Mouse (Mus musculus): Measurements from ENCODE around the gene Txndc17. TPM values are rescaled to one million over a fixed set of nuclear protein-coding genes. Genes with fewer than 3 reads are reported as not detected.

The Txndc17 gene
- 123 TPM for polyA plus RNA-seq (2014; fragmentation: Illumina TruSeq; extraction: RNeasy Lipid Tissue Mini Kit (QIAGEN cat#74804); ENCODE audit: insufficient read depth, low read depth, low replicate concordance)

DNA sequence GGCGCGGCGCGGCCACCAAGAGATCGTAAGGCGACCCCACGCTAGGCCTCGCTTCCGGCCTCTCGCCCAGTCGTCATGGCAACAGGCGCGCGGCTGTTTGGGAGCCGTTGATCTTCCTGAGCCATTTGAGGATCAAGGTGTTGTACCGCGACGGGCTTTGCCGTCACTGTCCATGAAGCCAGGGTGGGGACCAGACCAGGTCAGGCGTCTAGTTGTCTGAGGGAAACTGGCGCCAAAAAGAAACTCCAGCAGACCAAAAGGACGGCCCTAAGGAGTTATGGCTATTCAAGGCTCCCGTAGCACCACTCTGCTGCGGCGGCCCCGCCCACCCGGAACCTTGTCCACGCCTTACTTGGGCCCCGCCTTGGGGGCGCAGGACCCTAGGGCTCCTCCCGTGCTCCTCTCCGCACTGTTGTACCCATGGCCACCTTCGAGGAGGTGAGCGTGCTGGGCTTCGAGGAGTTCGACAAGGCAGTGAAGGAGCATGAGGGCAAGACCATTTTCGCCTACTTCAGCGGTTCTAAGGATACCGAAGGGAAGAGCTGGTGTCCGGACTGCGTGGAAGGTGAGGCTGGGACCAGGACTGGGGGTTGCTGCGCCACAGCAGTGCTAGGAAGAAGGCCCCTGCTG is at the start of gene Txndc17, which contains the start of gene 4933427D14Rik:
Gene Txndc17 (plus strand): TSS at position 344 of the 630 bp plus-strand sequence.
Gene 4933427D14Rik (minus strand): TSS at position 256 of the 630 bp plus-strand sequence.

DNA sequence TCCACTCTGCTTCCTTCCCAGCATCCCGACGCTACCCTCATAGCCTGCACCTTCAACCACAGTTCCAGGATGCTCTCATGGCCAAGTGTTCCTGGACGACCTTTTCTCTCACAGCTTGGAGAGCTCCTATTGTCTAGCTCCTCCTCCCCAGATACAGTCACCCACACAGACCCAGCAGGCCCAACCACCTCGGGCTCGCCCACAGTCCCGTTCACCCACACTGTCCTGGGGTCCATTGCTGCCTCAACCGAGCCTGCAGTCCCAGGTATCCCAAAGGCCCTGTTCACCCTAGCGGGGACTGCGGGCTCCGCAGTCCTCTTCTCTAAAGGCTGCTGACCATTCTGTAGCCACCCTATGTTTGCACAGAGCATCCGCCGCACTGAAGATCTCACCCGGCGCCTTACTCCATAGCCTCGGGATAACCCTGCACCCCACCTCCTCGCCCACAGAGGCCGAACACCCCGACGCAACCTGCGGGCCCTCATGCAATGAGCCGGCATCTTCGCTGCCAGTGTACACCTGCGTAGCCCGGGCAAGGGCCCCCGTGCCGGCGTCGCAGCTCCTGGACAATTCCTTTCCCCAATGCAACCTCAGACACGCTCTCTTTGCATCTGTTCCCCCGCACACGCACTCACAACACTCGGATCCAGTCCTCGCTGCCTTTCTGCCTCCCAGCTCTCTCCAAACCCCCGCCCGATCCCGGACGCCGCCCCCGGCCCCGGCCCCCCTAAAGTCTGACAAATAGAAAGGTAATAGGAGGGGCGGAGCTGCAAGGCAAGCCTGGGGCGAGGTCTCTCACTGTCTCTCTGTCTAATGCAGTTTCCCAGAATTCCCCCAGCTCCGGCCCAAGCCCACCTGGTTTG is 775 bp upstream of the Txndc17 start, which contains the start of gene Gm43951:
Gene Gm43951 (minus strand): TSS at position 500 of the 863 bp plus-strand sequence.

DNA sequence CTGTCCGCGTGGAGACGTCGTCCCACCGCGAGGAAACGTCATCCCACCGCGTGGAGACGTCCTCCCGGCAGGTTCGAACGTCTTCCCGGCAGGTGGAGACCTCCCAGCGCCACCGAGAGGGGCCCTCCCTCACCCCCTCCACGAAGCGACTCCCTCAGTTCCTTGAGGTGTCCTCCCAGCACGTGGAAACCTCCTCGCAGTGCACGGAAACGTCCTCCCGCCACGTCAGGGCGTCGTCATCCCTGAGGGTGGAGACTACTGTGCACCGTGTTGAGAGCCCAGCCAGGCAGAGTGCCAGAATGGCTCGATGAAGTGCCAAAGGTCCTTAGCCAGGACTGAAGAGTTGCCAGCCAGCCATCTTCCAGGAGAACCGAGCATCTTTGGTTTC is 8.1 kb downstream of the Txndc17 start, which contains the start of gene Med31:
Gene Med31 (minus strand): TSS at position 183 of the 388 bp plus-strand sequence.

Other genes with a start within 250 kb of the Txndc17 start
- gene Aipl1, start 170.0 kb upstream of the Txndc17 start, polyA plus RNA-seq (2014; fragmentation: Illumina TruSeq; extraction: RNeasy Lipid Tissue Mini Kit (QIAGEN cat#74804); ENCODE audit: insufficient read depth, low read depth, low replicate concordance) = not detected
- gene Pimreg, start 165.5 kb upstream of the Txndc17 start, polyA plus RNA-seq (2014; fragmentation: Illumina TruSeq; extraction: RNeasy Lipid Tissue Mini Kit (QIAGEN cat#74804); ENCODE audit: insufficient read depth, low read depth, low replicate concordance) = 0.82 TPM
- 6.1 TPM for gene Pitpnm3, start 71.8 kb upstream of the Txndc17 start, polyA plus RNA-seq (2014; fragmentation: Illumina TruSeq; extraction: RNeasy Lipid Tissue Mini Kit (QIAGEN cat#74804); ENCODE audit: insufficient read depth, low read depth, low replicate concordance)
- 0.12 TPM for gene Gm43951, start 707 bp upstream of the Txndc17 start, polyA plus RNA-seq (2014; fragmentation: Illumina TruSeq; extraction: RNeasy Lipid Tissue Mini Kit (QIAGEN cat#74804); ENCODE audit: insufficient read depth, low read depth, low replicate concordance)
- 2.3 TPM for gene 4933427D14Rik, start 88 bp upstream of the Txndc17 start, polyA plus RNA-seq (2014; fragmentation: Illumina TruSeq; extraction: RNeasy Lipid Tissue Mini Kit (QIAGEN cat#74804); ENCODE audit: insufficient read depth, low read depth, low replicate concordance)
- 27.2 TPM for gene Med31, start 8.0 kb downstream of the Txndc17 start, polyA plus RNA-seq (2014; fragmentation: Illumina TruSeq; extraction: RNeasy Lipid Tissue Mini Kit (QIAGEN cat#74804); ENCODE audit: insufficient read depth, low read depth, low replicate concordance)
- not detected for gene Slc13a5, start 59.7 kb downstream of the Txndc17 start, polyA plus RNA-seq (2014; fragmentation: Illumina TruSeq; extraction: RNeasy Lipid Tissue Mini Kit (QIAGEN cat#74804); ENCODE audit: insufficient read depth, low read depth, low replicate concordance)
- 46.6 TPM for gene Xaf1, start 94.1 kb downstream of the Txndc17 start, polyA plus RNA-seq (2014; fragmentation: Illumina TruSeq; extraction: RNeasy Lipid Tissue Mini Kit (QIAGEN cat#74804); ENCODE audit: insufficient read depth, low read depth, low replicate concordance)
- not detected for gene Fbxo39, start 106.9 kb downstream of the Txndc17 start, polyA plus RNA-seq (2014; fragmentation: Illumina TruSeq; extraction: RNeasy Lipid Tissue Mini Kit (QIAGEN cat#74804); ENCODE audit: insufficient read depth, low read depth, low replicate concordance)
- gene Tekt1, start 154.9 kb downstream of the Txndc17 start, polyA plus RNA-seq (2014; fragmentation: Illumina TruSeq; extraction: RNeasy Lipid Tissue Mini Kit (QIAGEN cat#74804); ENCODE audit: insufficient read depth, low read depth, low replicate concordance) = 14.1 TPM
- gene Smtnl2, start 204.2 kb downstream of the Txndc17 start, polyA plus RNA-seq (2014; fragmentation: Illumina TruSeq; extraction: RNeasy Lipid Tissue Mini Kit (QIAGEN cat#74804); ENCODE audit: insufficient read depth, low read depth, low replicate concordance) = 11.8 TPM
- gene Ggt6, start 228.0 kb downstream of the Txndc17 start, polyA plus RNA-seq (2014; fragmentation: Illumina TruSeq; extraction: RNeasy Lipid Tissue Mini Kit (QIAGEN cat#74804); ENCODE audit: insufficient read depth, low read depth, low replicate concordance) = 1.3 TPM
- 25.2 TPM for gene Mybbp1a, start 233.8 kb downstream of the Txndc17 start, polyA plus RNA-seq (2014; fragmentation: Illumina TruSeq; extraction: RNeasy Lipid Tissue Mini Kit (QIAGEN cat#74804); ENCODE audit: insufficient read depth, low read depth, low replicate concordance)